ENCODE assay signal across 19 mouse cellular contexts in the genomic region with DNA sequence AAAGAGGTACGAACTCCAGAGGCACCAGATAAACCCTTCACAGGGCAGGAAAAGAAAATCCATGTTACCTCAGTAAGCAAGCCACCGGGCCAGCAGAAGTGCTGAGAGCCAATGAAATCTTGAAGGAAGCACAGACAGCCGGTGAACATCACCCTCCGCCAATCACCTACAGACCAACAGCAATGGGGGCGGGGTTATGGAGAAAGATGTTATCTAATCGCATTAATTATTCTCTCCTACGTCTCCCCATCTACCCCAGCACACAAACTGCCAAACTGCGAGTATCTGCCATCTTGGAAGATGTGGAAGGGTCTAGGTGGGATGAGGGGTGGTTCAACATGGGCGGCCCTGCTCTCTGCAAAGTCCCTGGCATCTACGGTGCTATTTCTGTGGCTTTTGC.
A peak's percentile ranks its signal among the peaks of the same experiment; 100 is the strongest.
DNase-seq lines count a peak whose midpoint lies in the region.
"Had no signal": no experiment of that assay in that cellular context is flagged by ENCODE, and none has a peak within 500 bp of the region (broad histone marks: within the 10 kb centered on the region; RNA-seq: fewer than 3 reads in every experiment).

No protein-coding gene starts in this region.

- H3K4me1 ChIP-seq in heart, embryonic 10.5 days = peaks cover 12% of the 10 kb centered on the region

- H3K4me3 ChIP-seq in heart, embryonic 10.5 days = no peak overlapping the region
- H3K4me3 ChIP-seq: forebrain, embryonic 10.5 days; forebrain, embryonic 13.5 days; heart, adult 2 months; hindbrain, embryonic 12.5 days; hindbrain, embryonic 15.5 days had no signal

- H3K27ac ChIP-seq in heart, embryonic 10.5 days = no peak overlapping the region
- H3K27ac ChIP-seq: forebrain, embryonic 10.5 days; forebrain, embryonic 13.5 days; heart, adult 2 months; hindbrain, embryonic 12.5 days; hindbrain, embryonic 15.5 days had no signal

- H3K27me3 ChIP-seq in heart, embryonic 10.5 days (ENCODE audit: insufficient read depth, poor library complexity, severe bottlenecking) = no peaks in the 10 kb centered on the region
- H3K27me3 ChIP-seq: forebrain, embryonic 13.5 days; hindbrain, embryonic 12.5 days; hindbrain, embryonic 15.5 days; Patski had no signal

- H3K9me3 ChIP-seq in heart, embryonic 10.5 days = no peaks in the 10 kb centered on the region
- H3K9me3 ChIP-seq: forebrain, embryonic 10.5 days; forebrain, embryonic 13.5 days; G1E; hindbrain, embryonic 12.5 days; hindbrain, embryonic 15.5 days had no signal

- WGBS in heart, embryonic 10.5 days = 63% methylated on average over 10 of the region's 10 CpGs

- no peaks in the 10 kb centered on the region for H3K36me3 ChIP-seq in heart, embryonic 10.5 days
- H3K36me3 ChIP-seq: forebrain, embryonic 10.5 days; G1E; hindbrain, embryonic 12.5 days; hindbrain, embryonic 15.5 days had no signal

- DNase-seq in heart, adult 11 months = peak; percentile 89
- no peak for DNase-seq in heart, embryonic 10.5 days (ENCODE audit: low spot score)
- DNase-seq in ES-CJ7 (ENCODE audit: low read depth, low spot score) (peak; percentile 91), ZHBTc4 (ENCODE audit: low read depth, low spot score) (peak; percentile 80)
- DNase-seq in layer of hippocampus, postnatal 25 days (ENCODE audit: extremely low spot score in 1 of 2, low spot score in 1 of 2) = no peak
- DNase-seq in adrenal gland, adult 18-20 months (ENCODE audit: low spot score in 2 of 2) = no peak
- DNase-seq: adrenal gland, postnatal 10 days; adrenal gland, postnatal 36 days; cerebellum, adult 18-20 months; cerebellum, adult 9-10 months; cerebellum, postnatal 14 days; gastrocnemius, postnatal 25 days; heart, adult 2 months had no signal

Comparison
In these comparisons a context has a peak if more than half of its experiments do, and no peak if none do; other contexts are left out.
1. DNase-seq: peak in heart, adult 11 months (single experiment), ES-CJ7 (single experiment) and ZHBTc4 (single experiment); none in heart, embryonic 10.5 days (single experiment), layer of hippocampus, postnatal 25 days (0 of 2) and adrenal gland, adult 18-20 months (0 of 2).